Mouse (Mus musculus) left cerebral cortex, adult 2 months (tissue): ENCODE data around the gene Bst2. TPM values are rescaled to one million over a fixed set of nuclear protein-coding genes. Genes with fewer than 3 reads are reported as not detected.
"Not testable (repeated sequence)": the region's sequence is repeated elsewhere in the genome, so short reads cannot be mapped to it uniquely, and the experiment has no call there.

Source experiments
- DNase-seq, 2 experiments: peaks; one replicate each; pipeline ENCODE4 v3.0.0; 2021 to 2022; ENCODE audit warnings: low spot score in 2 of 2, mixed read lengths in 1 of 2; ENCODE audit errors: extremely low spot score in 1 of 2
- H3K27ac ChIP-seq: fragments of 200-600 bp; 2 replicates; pipeline ENCODE4 v1.8.1; 2022
- H3K4me3 ChIP-seq: fragments of 200-600 bp; 2 replicates; pipeline ENCODE4 v1.8.1; 2022
- CTCF ChIP-seq: fragments of 200-600 bp; IDR thresholded peaks from 2 replicates; pipeline ENCODE4 v1.8.1; 2022; ENCODE audit warnings: antibody characterized with exemption, mild to moderate bottlenecking, moderate library complexity
- intact Hi-C: fragments of 180-260 bp; cut with DNase I; formaldehyde crosslinking; loops from one replicate; pipeline ENCODE4 v1.15.1; 2025
- total RNA-seq, 2 experiments: library from RNA; stranded (reverse); gene quantifications; 2 replicates each; pipeline ENCODE4 v1.2.3; 2021

The Bst2 gene
- total RNA-seq, 2 experiments from 2014 or later, result 3.5 to 4.0 TPM

GRCm38 (mm10) chr8:71528362-71529073 lies 8.7 kb downstream of the Bst2 start:
- Histone ChIP-seq H3K27ac (no peak overlapping the region), H3K4me3 (no peak overlapping the region)
- TF ChIP-seq CTCF, result no peak
- intact Hi-C loops, result no loop called here
- DNase-seq, result no peak

GRCm38 (mm10) chr8:71527162-71527870 lies 9.9 kb downstream of the Bst2 start:
- H3K27ac ChIP-seq, result no peak overlapping the region
- no peak for DNase-seq
- intact Hi-C loops, result no loop called here
- no peak for TF ChIP-seq CTCF
- H3K4me3 ChIP-seq, result no peak overlapping the region

GRCm38 (mm10) chr8:71526272-71526671 lies 11.0 kb downstream of the Bst2 start:
- intact Hi-C loops, result no loop called here
- no peak for DNase-seq
- no peak overlapping the region for H3K4me3 ChIP-seq
- no peak for TF ChIP-seq CTCF
- no peak overlapping the region for H3K27ac ChIP-seq

- H3K27ac ChIP-seq, result no peak within 1 kb of the TSS
- intact Hi-C loops, result no loop called here
- TF ChIP-seq CTCF, result no peak
- no peak for DNase-seq
- H3K4me3 ChIP-seq, result no peak within 1 kb of the TSS
Measured at GRCm38 (mm10) chr8:71525226-71526050, 11.8 kb downstream of the Bst2 start, which contains the start of gene Ccdc194. Gene Ccdc194 (minus strand): TSS chr8:71525711.

GRCm38 (mm10) chr8:71521634-71522033 lies 15.6 kb downstream of the Bst2 start:
- intact Hi-C loops, result loop anchor here (1.0 kb wide), 2 partner anchors 26 to 80 kb away; no protein-coding TSS in a partner anchor
- H3K27ac ChIP-seq, result no peak overlapping the region
- peak; percentile 95 for TF ChIP-seq CTCF
- no peak overlapping the region for H3K4me3 ChIP-seq
- peak; percentile 87 to 91 for DNase-seq

GRCm38 (mm10) chr8:71519037-71519825 lies 18.0 kb downstream of the Bst2 start:
- DNase-seq, H3K27ac ChIP-seq, H3K4me3 ChIP-seq, intact Hi-C loops: not testable (repeated sequence)
- TF ChIP-seq CTCF, result peak; percentile 49

- Histone ChIP-seq H3K4me3 (no peak overlapping the region), H3K27ac (no peak overlapping the region)
- no peak for DNase-seq
- intact Hi-C loops, result no loop called here
- no peak for TF ChIP-seq CTCF
Measured at GRCm38 (mm10) chr8:71516786-71517185, 20.5 kb downstream of the Bst2 start.

- TF ChIP-seq CTCF, result no peak; the same call in 1 of the 2 replicates
- no peak overlapping the region for H3K27ac ChIP-seq
- intact Hi-C loops, result no loop called here
- no peak overlapping the region for H3K4me3 ChIP-seq
- DNase-seq, result no peak
Measured at GRCm38 (mm10) chr8:71515043-71515442, 22.2 kb downstream of the Bst2 start.

GRCm38 (mm10) chr8:71513018-71513754 lies 24.1 kb downstream of the Bst2 start:
- no peak overlapping the region for H3K27ac ChIP-seq
- no peak for DNase-seq
- H3K4me3 ChIP-seq, result no peak overlapping the region
- TF ChIP-seq CTCF, result peak; percentile 6
- intact Hi-C loops, result no loop called here

GRCm38 (mm10) chr8:71511644-71512043 lies 25.6 kb downstream of the Bst2 start, which contains the start of gene Plvap:
Gene Plvap (minus strand): TSS chr8:71511752.
- no peak for TF ChIP-seq CTCF
- Histone ChIP-seq H3K27ac (no peak within 1 kb of the TSS), H3K4me3 (no peak within 1 kb of the TSS)
- intact Hi-C loops, result no loop called here
- DNase-seq, result no peak
